Mouse (Mus musculus) hindbrain, postnatal 0 days (tissue): ENCODE measurements around the gene Lst1. TPM values are rescaled to one million over a fixed set of nuclear protein-coding genes. Genes with fewer than 3 reads are reported as not detected.

ENCODE experiments used
- ATAC-seq: fragments of 200-750 bp; cut with Nextera tagmentation; 2 replicates; pipeline ENCODE4 v1.8.0; 2017; ENCODE audit warnings: mild to moderate bottlenecking, moderate TSS enrichment, moderate library complexity
- DNase-seq: peaks from one replicate; pipeline ENCODE4 v3.0.0-alpha.2; 2015; ENCODE audit warnings: low spot score
- H3K27ac ChIP-seq: fragments of 300-500 bp; sonication (generic); 2 replicates; pipeline ENCODE4 v1.5.1; 2014; ENCODE audit warnings: mild to moderate bottlenecking
- H3K27me3 ChIP-seq: fragments of 300-500 bp; sonication (generic); 2 replicates; pipeline ENCODE4 v1.6.1; 2014; ENCODE audit warnings: low read length, mixed read lengths; ENCODE audit not compliant: insufficient read depth
- H3K36me3 ChIP-seq: fragments of 300-500 bp; sonication (generic); 2 replicates; pipeline ENCODE4 v1.6.1; 2014; ENCODE audit warnings: low read length, mixed read lengths; ENCODE audit not compliant: insufficient read depth
- H3K4me1 ChIP-seq: fragments of 300-500 bp; sonication (generic); 2 replicates; pipeline ENCODE4 v1.6.1; 2014; ENCODE audit warnings: antibody characterized with exemption, low read length, mixed read lengths; ENCODE audit not compliant: insufficient read depth
- H3K4me2 ChIP-seq: fragments of 300-500 bp; sonication (generic); 2 replicates; pipeline ENCODE4 v1.6.1; 2014; ENCODE audit warnings: low read depth, mild to moderate bottlenecking, low read length, moderate library complexity, mixed read lengths
- H3K4me3 ChIP-seq: fragments of 300-500 bp; sonication (generic); 2 replicates; pipeline ENCODE4 v1.5.1; 2014; ENCODE audit warnings: low read length
- H3K9ac ChIP-seq: fragments of 300-500 bp; sonication (generic); replicated peaks from 2 replicates; pipeline ENCODE4 v1.6.1; 2014; ENCODE audit warnings: mild to moderate bottlenecking, low read length, moderate library complexity, mixed read lengths
- H3K9me3 ChIP-seq: fragments of 300-500 bp; sonication (generic); 2 replicates; pipeline ENCODE4 v1.6.1; 2016; ENCODE audit warnings: low read length, mixed read lengths
- CTCF ChIP-seq: IDR thresholded peaks from 2 replicates; pipeline ENCODE4 v1.5.1; 2016; ENCODE audit warnings: antibody characterized with exemption, control low read depth, low read depth
- WGBS: fragments of 180-500 bp; shearing (Covaris S2); extraction: QIAGEN DNeasy Blood & Tissue Kit; methylation state at CpG from one replicate; pipeline ENCODE4 v1.1.7; 2014; 5-methylcytosine and 5-hydroxymethylcytosine counted together
- polyA plus RNA-seq: library from polyadenylated mRNA; unstranded; fragments of >200 nt; fragmentation: Nextera tagmentation; extraction: Ambion mirVana; gene quantifications from 2 replicates; pipeline ENCODE4 v1.2.1, GENCODE M21; 2015
- total RNA-seq: library from RNA; depleted of rRNA; stranded (reverse); fragments of >200 nt; gene quantifications from 2 replicates; pipeline ENCODE4 v1.2.3, GENCODE M21; 2014

Lst1 gene
- total and polyA plus RNA-seq, 2 experiments from 2014 or later, result 8.0 to 25.0 TPM

DNA sequence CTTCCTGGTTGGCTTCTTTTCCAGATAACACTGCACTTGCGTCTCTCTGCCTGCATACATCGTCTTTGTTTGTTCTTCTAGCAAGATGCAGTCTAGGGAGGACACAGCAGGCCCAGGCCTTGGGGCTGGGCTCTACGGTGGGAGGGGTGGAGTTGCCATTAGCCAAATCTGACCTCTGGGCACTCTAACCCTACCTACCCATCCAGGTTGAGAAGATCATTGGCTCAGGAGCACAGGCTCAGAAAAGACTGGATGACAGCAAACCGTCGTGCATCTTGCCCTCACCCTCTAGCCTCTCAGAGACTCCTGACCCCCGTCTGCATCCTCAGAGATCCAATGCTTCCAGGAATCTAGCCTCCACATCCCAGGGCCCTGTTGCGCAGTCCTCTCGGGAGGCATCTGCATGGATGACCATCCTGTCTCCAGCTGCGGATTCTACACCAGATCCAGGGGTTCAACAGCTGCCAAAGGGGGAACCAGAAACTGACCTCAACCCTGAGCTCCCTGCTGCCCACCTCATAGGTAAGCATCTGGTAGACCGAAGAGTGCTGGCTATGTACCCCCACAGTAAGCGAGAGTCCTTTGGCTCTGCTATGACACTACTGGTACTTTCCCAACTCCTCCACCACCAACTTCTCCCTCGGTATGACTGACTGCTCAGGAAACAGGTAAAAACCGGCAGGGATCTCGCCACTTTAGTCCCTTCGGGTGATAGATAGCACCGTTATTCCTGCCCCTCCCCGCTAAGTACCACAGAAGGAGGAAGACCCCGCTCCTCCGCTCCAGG is 6.8 kb upstream of the Lst1 start:
- 46% methylated on average over 19 of the region's 19 CpGs for WGBS
- peak overlapping the region; percentile 69 for H3K4me2 ChIP-seq
- TF ChIP-seq CTCF, result no peak
- H3K27me3 ChIP-seq, result peaks cover 8% of the 10 kb centered on the region; the same call in 1 of the 2 replicates
- H3K4me3 ChIP-seq, result peak overlapping the region; percentile 42
- no peaks in the 10 kb centered on the region for H3K9me3 ChIP-seq
- no peaks in the 10 kb centered on the region for H3K36me3 ChIP-seq
- DNase-seq, result no peak
- H3K4me1 ChIP-seq, result no peaks in the 10 kb centered on the region
- H3K27ac ChIP-seq, result no peak overlapping the region
- no peak overlapping the region for H3K9ac ChIP-seq
- ATAC-seq, result peak; percentile 46; the same call in 1 of the 2 replicates

DNA sequence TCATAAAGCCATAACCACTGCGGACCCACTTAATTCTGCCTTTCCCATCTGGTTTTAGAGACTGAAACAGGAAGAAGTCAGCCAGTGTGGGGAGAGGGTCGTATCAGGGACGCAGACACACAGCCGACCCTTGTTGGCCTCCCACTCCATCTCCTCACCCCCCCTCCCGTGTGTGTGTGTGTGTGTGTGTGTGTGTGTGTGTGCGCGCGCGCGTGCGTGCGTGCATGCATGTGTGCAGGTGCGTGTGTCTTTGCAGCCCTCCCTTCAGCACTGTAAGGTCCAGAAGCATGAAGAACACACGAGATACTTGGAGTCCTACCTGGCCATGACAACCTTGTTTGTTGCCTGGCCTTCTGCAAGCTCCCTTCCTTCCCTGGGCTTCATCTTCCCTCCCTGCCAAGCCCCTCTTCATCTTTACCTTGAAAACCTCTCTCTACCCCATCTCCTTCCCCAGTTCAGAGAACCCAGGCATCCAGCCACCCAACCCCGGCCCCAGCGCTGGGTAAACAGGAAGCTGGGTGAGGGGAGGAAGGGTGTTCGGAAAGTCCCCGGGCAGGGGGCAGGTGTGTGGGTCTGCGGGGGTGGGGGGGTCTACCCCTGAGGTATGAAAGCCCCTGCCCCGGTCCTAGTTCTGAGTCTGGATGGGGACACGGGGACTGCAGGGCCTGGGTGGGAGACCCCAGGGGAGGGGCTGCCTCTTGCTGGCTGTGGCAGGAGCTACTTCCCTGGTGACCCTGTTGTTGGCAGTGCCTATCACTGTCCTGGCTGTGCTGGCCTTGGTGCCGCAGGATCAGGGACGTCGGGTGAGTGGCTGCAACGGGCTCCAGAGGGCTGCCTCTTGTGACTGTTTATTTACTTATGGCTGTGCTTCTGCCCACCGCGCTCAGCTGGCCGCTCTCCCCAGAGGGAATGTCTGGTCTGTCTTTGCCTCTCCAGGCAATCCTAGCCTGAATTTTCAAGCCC is 5.9 kb upstream of the Lst1 start, which contains the start of gene Ltb:
Ltb (plus strand) TSS at position 559 of the 963 bp plus-strand sequence.
- no peak for DNase-seq
- Histone ChIP-seq H3K36me3 (no peaks in the 10 kb centered on the region), H3K27me3 (peaks cover 8% of the 10 kb centered on the region; the same call in 1 of the 2 replicates), H3K9ac (no peak within 1 kb of the TSS), H3K27ac (no peak within 1 kb of the TSS), H3K4me2 (peak within 1 kb of the TSS; percentile 69), H3K9me3 (no peaks in the 10 kb centered on the region), H3K4me3 (no peak within 1 kb of the TSS), H3K4me1 (no peaks in the 10 kb centered on the region)
- 78% methylated on average over 26 of the region's 28 CpGs for WGBS
- ATAC-seq, result no peak
- TF ChIP-seq CTCF, result no peak

DNA sequence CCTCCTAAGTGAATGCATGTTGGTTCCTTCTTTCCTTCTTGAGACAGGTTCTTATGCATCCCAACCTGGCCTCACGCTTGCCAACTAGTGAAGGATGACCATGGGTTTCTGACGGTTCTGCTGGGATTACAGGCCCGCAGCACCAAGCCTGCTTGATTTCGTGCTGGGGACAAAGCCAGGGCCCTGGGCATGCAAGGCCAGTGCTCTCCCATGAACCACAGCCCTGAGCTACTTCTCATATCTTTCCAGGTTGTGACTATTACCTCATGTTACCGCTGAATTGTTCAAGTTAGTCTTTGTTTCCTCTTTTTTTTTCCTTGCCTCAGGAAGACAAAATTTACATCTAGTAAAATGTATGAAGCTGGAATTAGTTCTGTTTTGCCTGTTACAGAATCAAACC is 4.7 kb upstream of the Lst1 start:
- no peak overlapping the region for H3K4me2 ChIP-seq
- H3K9me3 ChIP-seq, result no peaks in the 10 kb centered on the region
- WGBS, result 74% methylated on average over 5 of the region's 5 CpGs
- no peak overlapping the region for H3K4me3 ChIP-seq
- no peak overlapping the region for H3K27ac ChIP-seq
- no peak for TF ChIP-seq CTCF
- no peaks in the 10 kb centered on the region for H3K36me3 ChIP-seq
- no peak for DNase-seq
- ATAC-seq, result no peak
- H3K9ac ChIP-seq, result no peak overlapping the region
- peaks cover 8% of the 10 kb centered on the region; the same call in 1 of the 2 replicates for H3K27me3 ChIP-seq
- H3K4me1 ChIP-seq, result no peaks in the 10 kb centered on the region

DNA sequence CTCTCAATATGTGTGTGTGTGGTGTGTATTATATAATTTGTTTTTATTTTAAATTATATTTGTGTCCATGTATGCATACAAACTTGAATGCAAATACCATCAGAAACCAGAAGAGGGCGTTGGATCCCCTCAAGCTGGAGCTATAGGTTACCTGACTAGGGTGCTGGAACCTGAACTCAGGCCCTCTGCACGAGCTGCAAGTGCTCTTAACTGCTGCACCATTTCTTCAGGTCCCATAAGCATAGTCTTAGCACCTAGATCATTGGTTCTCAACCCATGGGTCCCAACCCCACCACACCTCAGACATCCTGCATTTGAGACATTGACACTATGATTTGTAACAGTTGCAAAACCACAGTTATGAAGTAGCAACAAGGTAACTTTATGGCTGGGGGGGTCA is 3.5 kb upstream of the Lst1 start:
- ATAC-seq, result no peak
- 59% methylated on average over 2 of the region's 2 CpGs for WGBS
- Histone ChIP-seq H3K9me3 (no peaks in the 10 kb centered on the region), H3K9ac (no peak overlapping the region), H3K4me1 (no peaks in the 10 kb centered on the region), H3K4me3 (no peak overlapping the region), H3K4me2 (no peak overlapping the region), H3K27me3 (peaks cover 8% of the 10 kb centered on the region; the same call in 1 of the 2 replicates), H3K27ac (no peak overlapping the region), H3K36me3 (no peaks in the 10 kb centered on the region)
- TF ChIP-seq CTCF, result no peak
- no peak for DNase-seq

DNA sequence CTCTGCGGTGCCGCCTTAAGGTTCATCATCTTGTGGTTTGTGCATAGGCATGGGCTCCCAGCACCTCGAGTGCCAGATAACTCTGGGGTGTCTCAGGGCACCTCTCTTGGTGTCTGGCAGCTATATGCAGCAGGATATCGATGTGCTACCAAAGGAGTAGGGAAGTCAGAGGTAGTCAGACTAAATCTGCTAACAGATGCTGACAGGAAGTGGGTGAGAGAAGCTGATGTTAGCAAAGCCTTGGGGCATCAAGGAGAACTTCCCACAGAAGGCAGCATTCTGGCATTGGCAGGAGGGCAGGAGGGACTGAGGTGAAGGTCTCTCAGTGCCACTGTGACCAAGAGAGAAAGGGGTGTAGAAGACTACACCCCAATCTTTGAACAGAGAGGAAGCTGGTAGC is 1.9 kb upstream of the Lst1 start:
- WGBS, result 78% methylated on average over 4 of the region's 4 CpGs
- no peak overlapping the region for H3K27ac ChIP-seq
- TF ChIP-seq CTCF, result no peak
- DNase-seq, result no peak
- H3K4me2 ChIP-seq, result no peak overlapping the region
- no peaks in the 10 kb centered on the region for H3K27me3 ChIP-seq
- no peak overlapping the region for H3K9ac ChIP-seq
- H3K4me1 ChIP-seq, result no peaks in the 10 kb centered on the region
- ATAC-seq, result no peak
- H3K36me3 ChIP-seq, result no peaks in the 10 kb centered on the region
- H3K9me3 ChIP-seq, result no peaks in the 10 kb centered on the region
- no peak overlapping the region for H3K4me3 ChIP-seq

DNA sequence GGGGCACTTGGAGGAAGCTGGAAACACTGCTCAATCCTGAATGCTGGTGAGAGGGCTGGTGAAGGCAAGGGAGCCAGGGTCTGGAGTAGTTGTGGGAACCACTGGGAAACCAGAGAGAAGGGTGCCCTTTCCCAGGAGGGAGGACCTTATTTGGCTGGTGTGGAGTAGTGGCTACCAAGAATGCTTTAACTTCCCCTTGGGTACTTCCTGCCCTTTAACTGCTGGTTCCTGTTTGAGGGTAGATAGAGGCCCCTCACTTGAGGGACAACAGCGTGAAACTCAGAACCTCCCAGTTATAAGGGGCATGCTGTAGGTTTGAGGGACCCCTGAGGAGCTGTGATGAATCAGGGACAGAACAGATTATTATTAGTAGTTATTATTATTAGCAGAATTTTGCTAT is 947 bp upstream of the Lst1 start:
- 75% methylated on average over 1 of the region's 1 CpGs for WGBS
- no peaks in the 10 kb centered on the region for H3K9me3 ChIP-seq

More for the DNA sequence above, 947 bp upstream of the Lst1 start:
- TF ChIP-seq CTCF, result no peak
- Histone ChIP-seq H3K4me2 (no peak overlapping the region), H3K9ac (no peak overlapping the region), H3K4me1 (no peaks in the 10 kb centered on the region), H3K36me3 (no peaks in the 10 kb centered on the region), H3K27me3 (no peaks in the 10 kb centered on the region), H3K27ac (no peak overlapping the region), H3K4me3 (no peak overlapping the region)
- no peak for DNase-seq
- no peak for ATAC-seq
